Mouse (Mus musculus): Measurements from ENCODE around the gene Wfdc8. TPM values are rescaled to one million over a fixed set of nuclear protein-coding genes. Genes with fewer than 3 reads are reported as not detected.
A peak's percentile ranks its signal among the peaks of the same experiment; 100 is the strongest.
"Not testable (repeated sequence)": the region's sequence is repeated elsewhere in the genome, so short reads cannot be mapped to it uniquely, and the experiment has no call there.

Wfdc8 gene
- total RNA-seq (2021) = not detected

DNA sequence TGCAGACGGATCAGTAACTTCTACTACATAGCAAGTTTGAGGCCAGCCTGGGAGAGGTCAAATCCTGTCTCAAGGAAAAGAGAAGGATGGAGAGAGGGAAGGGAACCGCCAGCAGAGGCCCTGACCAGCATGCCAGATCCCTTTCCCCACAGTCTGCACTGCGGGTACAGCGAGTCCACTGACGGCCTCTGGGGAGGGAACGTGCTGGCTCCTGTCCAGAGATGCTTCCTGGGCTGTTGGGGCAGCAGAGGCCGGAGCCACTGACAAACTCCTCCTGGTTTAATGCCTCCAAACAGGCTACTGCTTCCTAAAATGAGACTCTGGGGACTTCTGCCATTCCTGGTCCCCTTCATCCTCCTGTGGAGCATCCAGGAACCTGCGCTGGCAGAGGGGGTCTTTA is at the start of gene Wfdc8, which contains the start of gene Wfdc6b:
Wfdc8 (minus strand) TSS at position 156 of the 400 bp plus-strand sequence.
Wfdc6b (plus strand) TSS at position 52 of the 400 bp plus-strand sequence.
- peak; percentile 55 for DNase-seq

DNA sequence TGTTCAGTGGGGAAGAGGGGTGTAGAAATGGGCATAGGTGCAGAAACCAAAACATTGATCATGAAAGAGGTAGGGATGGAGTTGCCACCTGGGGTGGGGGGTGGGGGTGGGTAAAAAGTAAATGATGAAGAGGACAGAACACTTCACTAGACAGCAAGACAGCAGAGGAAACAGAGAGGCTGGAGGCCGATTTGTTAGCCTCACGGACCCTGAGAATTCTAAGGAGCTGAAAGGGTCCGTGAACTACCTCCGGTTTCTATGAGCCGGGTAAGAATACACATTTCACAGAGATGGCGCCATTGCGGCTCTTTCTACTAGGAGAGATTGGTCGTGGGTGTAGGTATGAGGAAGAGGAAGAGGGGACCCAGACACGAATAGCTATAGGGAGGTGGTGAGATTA is 43.1 kb upstream of the Wfdc8 start, which contains the start of gene Wfdc9:
Wfdc9 (minus strand) TSS at position 101 of the 400 bp plus-strand sequence.
- no peak for DNase-seq

DNA sequence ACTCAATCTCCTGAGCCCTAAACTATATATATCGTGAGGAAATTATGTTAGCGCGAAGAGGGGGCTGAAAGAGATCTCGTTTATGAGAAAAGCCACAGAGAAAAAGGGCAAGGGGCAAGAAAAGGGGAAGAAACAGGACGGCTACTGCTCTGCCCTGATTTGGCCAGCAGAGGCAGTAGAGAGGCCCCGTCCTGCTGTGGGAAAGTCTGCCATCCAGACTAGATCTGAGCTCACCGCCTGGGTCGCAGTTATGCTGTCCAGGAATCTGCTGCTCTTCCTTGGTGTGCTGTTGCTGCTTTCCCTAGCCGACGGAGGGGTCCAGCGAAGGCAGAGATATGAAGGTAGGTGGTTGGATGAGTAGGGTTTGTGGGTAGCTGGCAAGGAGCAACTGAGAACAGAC is 42.4 kb upstream of the Wfdc8 start, which contains the start of gene Wfdc10:
Wfdc10 (plus strand) TSS at position 189 of the 400 bp plus-strand sequence.
- peak; percentile 65 for DNase-seq

DNA sequence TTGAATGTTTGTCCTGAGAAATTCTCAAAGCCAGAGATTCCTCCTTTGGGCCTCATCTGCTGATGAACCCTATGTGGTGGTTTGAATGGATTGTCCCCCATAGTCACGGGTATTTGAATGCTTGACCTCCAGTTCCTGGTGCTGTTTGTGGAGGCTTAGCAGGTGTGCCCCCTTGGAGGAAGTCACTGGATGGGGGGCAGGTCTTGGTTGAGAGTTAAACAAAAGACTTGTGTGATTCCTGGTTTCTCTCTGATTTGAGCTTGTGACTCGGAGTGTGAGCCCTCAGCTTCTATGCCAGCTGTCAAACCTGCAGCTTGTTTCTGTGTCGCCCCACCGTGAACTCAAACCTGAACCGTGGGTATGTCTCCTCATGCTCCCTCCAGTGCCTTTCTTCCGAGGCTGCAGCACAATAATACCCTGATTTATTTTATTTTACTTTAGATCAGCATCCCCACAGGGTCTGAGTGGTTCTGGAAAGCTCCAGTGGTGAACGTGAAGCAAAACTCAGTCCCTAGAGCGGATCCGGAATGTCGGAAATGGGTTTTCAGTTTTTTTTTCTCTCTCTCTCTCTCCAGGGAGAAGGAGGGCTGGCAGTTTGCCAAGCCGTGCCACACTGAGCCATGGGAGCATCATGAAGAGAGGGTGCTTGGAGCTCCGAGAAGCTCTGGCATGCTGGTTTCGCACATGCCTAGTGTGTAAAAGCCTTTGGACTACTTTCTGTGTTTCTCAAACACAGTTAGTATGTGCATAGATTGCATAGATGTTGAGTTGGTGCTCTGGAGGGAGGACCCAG is 28.7 kb upstream of the Wfdc8 start:
- DNase-seq = peak; percentile 14

DNA sequence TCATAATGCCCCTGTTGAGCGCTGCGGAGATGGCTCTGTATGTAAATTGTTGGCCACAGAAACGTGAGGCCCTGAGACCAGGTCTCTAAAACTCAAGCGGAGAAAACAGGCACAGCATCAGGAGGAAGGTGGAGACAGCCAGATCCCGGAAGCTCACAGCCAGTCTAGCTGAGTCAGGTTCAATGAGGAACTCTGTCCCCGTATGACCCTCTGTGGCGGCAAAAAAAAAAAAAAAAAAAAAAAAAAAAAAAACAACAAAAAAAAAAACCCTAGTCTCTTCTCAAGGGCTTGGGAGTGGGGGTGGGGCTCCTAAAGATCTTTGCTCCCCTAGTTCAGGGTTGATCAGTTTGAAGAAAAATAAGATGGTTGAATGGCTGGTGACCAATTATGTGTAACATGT is 27.7 kb upstream of the Wfdc8 start:
- DNase-seq = no peak

DNA sequence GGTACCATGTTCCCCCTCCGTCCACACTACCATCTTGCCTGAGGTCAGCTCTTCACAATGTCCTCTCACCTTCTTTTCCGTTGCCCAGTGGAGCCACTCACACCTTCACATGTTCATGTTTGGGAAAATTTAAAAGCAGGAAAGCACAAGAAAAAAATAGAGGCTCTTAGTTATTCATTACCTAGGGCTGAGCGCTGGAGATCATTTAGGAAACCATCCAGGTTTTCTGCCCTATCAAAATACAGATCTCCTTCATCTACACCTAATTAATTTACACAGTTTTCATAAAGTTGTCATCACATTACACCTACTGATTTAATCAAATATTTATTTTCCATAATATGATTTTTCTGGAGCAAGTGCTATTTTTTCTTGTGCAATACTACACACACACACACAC is 25.3 kb upstream of the Wfdc8 start, which contains the start of gene Wfdc16:
Wfdc16 (minus strand) TSS at position 101 of the 400 bp plus-strand sequence.
- no peak for DNase-seq

DNA sequence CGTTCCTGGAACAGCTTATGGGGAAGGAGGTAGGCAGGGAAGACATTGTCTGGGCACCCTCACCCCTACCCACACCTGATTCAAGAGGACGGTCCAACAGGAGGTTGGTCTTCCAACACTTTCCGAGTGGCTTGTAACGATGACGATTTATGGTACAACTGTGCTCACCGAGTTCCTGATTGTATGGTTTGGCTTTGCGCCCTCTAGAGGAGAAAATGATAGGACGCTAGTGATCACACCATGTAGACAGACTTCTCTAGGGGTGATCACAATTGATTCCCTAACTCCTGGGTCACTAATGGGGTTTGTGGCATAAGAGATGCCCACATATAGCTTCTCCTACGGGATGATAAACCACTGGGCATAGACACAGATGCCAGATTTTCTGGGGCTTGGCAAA is 21.8 kb upstream of the Wfdc8 start:
- DNase-seq = no peak

DNA sequence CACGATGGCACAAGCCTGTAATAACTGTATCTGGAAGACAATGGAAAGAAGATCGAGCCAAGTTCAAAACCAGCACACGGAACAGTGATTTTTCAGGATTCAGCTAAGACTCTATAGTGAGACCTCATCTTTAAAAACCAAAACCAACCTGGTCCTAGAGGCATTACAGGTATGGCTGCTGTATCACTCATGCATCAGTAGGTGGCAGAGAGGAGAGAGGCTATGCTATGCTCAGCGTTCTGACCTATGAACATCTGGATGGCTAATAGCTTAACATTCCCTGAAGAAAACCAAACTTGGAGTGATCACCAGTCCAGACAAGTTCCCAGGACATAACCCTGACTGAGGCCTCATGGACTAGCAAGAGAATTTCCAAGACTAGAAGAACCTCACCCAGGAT is 8.3 kb upstream of the Wfdc8 start:
- DNase-seq = no peak

DNA sequence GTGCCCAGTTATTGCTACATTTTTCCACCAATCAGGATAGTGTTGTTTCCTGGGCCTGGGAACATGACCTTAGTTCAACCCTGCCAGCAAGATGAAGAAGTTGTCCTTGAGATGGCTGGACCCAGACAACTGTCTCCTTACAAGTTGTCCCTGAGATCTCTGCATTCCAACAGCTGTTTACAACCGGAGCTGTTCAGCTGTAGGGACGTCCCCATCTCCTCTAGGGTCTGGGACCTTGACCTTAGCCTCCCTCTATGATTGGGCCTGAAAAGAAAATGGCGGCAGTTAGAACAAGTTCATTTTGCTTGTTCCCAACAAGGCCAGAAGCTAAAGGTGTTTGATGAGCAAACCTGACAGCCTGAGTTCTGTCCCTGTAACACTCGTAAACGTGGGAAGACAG is 5.6 kb upstream of the Wfdc8 start:
- DNase-seq = no peak

DNA sequence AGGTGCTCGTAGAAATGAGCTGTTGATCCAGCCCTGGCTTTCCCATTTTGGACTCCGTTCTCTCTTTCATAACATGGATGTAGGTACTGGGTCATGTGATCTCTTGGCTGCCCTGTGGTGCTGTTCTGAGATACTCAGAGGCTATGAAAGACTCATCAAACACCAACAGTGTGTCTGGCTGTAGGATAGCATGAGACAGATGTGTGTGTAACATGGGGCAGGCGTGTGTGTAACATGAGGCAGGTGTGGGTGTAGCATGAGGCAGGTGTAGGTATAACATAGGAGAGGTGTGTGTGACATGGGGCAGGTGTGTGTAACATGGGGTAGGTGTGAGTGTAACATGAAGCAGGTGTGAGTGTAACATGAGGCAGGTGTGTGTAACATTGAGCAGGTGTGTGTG is 2.0 kb upstream of the Wfdc8 start:
- DNase-seq = no peak

DNA sequence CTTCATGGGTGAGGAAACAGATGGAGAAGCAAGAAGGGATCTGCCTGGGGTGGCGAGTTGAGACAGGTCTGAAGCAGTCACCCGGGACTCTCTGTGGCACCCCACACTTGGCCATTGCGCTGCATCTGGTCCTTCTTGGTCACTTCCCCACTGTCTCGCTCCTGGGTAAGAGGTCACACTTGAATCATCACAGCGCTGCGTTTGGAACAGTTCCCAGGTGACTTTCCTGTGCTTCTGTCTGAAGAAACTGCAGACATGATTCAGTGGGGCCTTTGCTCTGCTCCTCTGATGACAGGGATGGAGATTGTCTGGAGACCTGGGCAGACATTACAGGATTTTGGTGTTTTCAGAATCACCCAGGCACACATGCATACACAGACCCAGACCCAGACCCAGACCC is 4.6 kb downstream of the Wfdc8 start:
- no peak for DNase-seq

DNA sequence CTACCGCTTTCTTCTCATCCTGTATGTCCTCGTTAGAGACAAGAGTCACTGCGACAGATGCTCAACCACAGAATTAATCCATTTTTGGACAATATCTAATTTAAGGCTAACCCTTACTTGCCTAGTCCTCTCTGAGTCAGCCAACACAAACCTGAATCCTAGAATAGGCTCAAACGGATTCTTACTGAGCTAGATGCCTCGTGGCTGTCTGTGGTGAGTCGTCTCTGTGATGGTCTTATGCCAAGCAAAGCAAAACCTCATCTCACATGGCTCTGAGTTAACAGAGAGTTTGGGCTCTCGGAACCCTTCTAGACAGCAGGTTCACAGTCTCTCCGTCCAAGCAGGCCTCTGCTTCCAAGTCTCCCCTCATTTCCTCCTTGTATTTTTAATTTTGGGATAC is 9.0 kb downstream of the Wfdc8 start:
- DNase-seq = no peak

DNA sequence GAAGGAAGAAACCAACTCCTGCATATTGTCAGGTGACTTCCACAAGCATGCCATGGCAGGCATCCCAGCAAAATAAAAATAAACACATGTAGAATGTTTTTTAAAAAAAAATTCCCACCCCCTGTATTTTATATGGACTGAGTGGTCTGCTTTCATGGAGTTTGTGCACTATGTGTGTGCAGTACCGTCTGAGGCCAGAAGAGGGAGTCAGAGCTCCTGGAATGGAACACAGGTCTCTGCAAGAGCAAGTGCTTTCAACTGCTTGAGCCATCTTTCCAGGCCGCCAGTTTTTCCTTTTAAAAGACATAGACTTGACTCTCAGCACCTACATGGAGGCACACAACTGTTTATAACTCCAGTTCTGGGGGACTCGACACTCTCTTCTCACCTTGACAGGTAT is 9.9 kb downstream of the Wfdc8 start:
- no peak for DNase-seq

DNA sequence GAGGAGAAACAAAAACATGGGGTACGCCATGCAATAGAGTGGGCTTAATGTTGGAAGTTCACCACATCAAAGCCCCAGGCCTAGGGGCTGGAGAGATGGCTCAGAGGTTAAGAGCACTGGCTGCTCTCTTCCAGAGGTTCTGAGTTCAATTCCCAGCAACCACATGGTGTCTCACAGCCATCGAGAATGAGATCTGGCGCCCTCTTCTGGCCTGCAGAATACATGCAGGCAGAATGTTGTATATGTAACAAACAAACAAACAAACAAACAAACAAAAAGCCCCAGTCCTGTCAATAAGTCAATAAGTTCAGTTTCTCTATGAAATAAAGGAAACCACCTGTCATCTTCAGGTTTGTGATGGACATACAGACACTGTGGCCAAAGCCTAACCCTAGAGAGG is 13.2 kb downstream of the Wfdc8 start:
- no peak for DNase-seq

DNA sequence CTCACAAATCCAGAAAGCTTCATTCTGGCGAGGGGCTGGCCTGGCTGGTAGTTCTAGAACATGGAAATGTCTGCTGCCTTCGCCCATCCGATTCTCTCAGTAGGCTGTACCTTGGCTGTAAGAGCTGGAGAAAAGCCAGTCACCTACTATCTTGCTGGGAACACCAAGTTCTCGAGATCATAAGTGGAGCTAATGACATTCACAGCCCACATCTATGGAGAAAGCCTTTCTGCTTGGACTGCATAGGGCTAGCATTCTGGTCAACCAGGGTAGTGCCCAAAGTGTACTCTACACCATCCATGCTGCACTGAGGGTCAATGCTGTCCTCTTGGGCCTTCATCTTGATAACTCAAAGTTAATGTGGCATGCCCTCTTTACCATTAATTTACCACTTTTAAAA is 19.9 kb downstream of the Wfdc8 start, which contains the start of gene Eppin:
Eppin (minus strand) TSS at position 101 of the 400 bp plus-strand sequence.
- DNase-seq = no peak

DNA sequence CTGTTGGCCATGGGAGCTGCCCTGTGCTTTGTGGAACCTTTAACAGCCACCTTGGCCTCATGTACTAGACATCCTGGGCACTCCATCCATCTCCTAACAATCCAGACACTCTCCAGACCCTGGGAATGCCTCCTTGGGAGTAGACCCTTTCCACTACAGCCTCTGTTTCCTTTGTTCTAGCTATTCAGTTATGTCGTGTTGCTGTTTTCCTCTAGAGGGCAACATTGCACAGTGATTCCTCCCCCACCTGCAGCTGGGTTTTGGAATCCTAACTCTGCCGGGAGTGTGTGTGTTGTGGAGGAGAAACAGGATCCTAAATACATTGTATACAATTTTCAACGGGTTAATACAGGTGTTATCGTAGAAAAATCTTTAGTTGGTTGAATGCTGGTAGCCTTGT is 21.4 kb downstream of the Wfdc8 start:
- DNase-seq = peak; percentile 35

DNA sequence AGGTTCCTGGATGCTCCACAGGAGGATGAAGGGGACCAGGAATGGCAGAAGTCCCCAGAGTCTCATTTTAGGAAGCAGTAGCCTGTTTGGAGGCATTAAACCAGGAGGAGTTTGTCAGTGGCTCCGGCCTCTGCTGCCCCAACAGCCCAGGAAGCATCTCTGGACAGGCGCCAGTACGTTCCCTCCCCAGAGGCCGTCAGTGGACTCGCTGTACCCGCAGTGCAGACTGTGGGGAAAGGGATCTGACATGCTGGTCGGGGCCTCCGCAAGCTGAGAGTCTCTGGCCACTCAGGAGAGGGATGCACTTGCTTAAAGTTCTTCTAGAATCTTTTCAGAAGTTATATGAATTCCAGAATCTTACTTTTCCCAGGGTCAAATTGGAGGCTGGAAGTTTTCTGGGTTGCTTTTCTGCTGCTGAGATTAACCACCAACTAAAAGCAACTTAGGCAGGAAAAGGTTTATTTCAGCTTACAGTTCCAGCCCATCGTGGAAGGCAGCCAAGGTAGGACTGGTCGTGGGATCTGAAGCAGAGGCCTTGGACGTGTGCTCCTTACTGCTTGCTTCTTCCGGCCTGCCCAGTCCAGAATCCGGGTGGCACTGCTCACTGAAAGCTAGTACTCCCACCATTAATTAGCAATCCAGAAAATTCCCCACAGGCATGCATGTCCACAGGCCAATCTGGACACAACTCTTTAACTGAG is 28.3 kb downstream of the Wfdc8 start, which contains the start of gene Wfdc6a:
Wfdc6a (minus strand) TSS at position 423 of the 701 bp plus-strand sequence.
- DNase-seq = peak; percentile 25

DNA sequence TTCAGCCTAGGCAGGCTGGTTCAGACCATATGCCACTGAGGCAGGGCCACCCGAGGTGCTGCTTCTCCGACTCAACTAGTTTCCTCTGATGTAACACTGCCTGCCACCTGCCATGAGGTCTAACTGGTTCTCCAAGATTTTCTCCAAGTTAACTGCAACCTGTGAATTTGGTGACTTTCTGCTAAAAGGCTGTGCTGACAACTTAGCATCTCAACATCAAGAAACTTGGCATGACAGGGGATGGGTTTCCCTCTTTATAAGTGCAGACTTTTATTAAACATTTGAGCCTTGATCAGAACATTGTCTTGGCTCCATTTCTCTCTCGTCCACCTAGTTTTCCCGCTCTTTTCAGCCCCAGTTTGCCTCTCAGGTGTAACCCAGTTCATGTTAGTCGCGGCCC is 40.1 kb downstream of the Wfdc8 start, which contains the start of gene Spint3:
Spint3 (minus strand) TSS at position 101 of the 400 bp plus-strand sequence.
- not testable (repeated sequence) for DNase-seq

DNA sequence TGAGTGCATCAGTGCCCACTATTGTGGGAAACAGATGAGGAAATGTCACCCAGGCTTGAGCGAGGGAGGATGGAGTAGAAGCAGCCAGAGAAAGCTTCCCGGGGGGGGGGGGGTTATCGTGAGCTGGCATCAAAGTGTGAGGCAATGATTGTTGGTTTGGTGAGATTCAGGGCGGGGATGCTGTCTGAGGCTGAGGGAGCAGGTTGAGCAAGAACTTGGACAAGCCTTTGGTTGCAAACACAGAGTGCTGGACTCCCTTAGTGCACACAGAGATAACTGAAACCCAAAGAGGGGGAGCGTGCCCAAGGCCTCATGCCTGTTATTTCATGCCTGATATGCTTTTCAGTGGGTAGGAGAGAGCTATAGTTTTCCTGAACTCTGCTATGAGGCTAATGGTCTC is 46.0 kb downstream of the Wfdc8 start:
- DNase-seq = no peak

DNA sequence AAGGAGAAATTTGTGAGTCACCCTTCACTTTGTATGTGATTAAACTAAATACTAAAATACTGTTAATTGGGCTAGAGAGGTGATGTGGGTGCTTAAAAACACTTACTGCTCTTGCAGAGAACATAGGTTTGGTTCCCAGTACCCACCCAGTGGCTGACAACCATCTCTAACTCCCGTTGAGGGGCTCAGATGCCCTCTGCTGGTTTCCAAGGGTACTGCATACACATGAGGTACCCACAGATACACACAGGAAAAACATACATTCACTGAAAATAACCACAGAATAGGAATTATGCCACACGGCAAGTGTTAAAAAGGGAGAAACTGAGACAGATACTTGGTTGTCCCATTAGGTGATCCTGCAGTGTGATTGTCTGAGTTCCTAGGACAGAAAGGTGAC is 46.4 kb downstream of the Wfdc8 start:
- DNase-seq = no peak

DNA sequence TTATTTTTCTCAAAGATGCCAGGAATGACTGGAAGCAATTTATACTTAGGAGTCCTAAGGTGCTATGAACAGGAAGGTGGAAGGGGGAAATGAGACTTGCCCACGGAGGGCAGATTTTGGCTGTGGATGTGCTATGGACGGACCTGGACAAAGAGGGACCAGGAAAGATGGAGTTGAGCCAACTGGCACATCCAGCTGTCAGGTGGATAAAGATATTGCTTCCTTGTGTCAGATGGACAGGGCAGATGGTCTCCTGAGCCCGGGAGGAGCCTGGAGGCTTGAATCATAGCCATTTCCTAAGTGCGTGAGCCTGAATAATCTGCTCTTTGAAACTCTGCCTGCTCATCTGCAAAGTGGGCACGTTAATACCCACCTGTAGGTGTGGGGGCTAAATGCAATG is 49.1 kb downstream of the Wfdc8 start:
- DNase-seq = no peak

DNA sequence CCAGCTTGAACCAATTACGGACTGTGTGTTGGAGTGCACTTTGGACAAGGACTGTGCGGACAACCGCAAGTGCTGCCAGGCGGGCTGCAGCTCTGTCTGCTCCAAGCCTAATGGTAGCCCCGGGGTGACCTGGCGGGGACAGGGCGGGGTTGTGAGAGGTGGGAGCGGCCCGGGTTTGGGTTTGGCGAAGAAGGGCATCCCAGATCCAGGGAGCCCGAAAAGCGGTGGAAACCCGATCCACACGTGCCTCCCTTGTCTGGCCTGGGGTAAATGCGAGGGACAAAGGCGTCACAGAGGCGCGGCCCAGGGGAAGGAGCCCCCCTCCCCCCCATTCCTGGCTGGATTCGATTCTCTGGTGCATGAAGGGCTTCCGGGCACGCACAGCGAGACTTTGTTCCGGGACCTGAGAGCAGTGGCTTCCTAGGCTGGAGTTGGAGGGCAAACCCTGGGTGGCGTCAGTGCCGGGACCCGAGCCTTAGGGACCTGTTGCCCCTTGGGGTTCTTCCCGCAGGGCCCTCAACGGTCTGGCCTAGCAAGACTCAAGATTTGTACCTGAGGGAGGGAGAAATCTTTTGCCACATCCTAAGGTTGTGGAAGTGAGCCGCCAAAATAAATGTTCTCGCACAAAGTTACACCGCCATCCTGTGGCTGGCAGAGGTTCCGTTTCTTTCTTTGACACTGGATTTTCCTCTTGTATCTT is 49.9 kb downstream of the Wfdc8 start:
- DNase-seq = peak; percentile 38
